ENCODE assay signal across 25 mouse cellular contexts in genomic region chr11:68682136-68682806, GRCm38 (mm10). TPM values are rescaled to one million over a fixed set of nuclear protein-coding genes. Genes with fewer than 3 reads are reported as not detected.
DNase-seq lines count a peak whose midpoint lies in the region; ATAC-seq and TF ChIP-seq lines count a peak whose summit lies in the region.
"Had no signal": no experiment of that assay in that cellular context is flagged by ENCODE, and none has a peak within 500 bp of the region (broad histone marks: within the 10 kb centered on the region; RNA-seq: fewer than 3 reads in every experiment).

No protein-coding gene starts in this region.

- WGBS in heart, embryonic 14.5 days, result 68% methylated on average over 8 of the region's 8 CpGs
- 79% methylated on average over 8 of the region's 8 CpGs for WGBS in liver, embryonic 11.5 days
- 80% methylated on average over 8 of the region's 8 CpGs for WGBS in liver, postnatal 0 days (ENCODE audit: insufficient replicate concordance)
- 87% methylated on average over 8 of the region's 8 CpGs for WGBS in midbrain, postnatal 0 days
- WGBS in forebrain, embryonic 15.5 days, result 72% methylated on average over 8 of the region's 8 CpGs

- no peaks in the 10 kb centered on the region for H3K27me3 ChIP-seq in heart, embryonic 14.5 days (ENCODE audit: control insufficient read depth, insufficient read depth, low read length)
- no peaks in the 10 kb centered on the region for H3K27me3 ChIP-seq in liver, embryonic 11.5 days (replicated peaks; ENCODE audit: control insufficient read depth, insufficient read depth, low read length)
- no peaks in the 10 kb centered on the region for H3K27me3 ChIP-seq in liver, postnatal 0 days (ENCODE audit: insufficient read depth, low read length)
- H3K27me3 ChIP-seq in midbrain, postnatal 0 days (ENCODE audit: insufficient read depth, low read length), result no peaks in the 10 kb centered on the region
- H3K27me3 ChIP-seq in forebrain, embryonic 15.5 days, result no peaks in the 10 kb centered on the region
- H3K27me3 ChIP-seq: heart, embryonic 15.5 days; midbrain, embryonic 13.5 days had no signal

- no peaks in the 10 kb centered on the region for H3K36me3 ChIP-seq in heart, embryonic 14.5 days (ENCODE audit: control insufficient read depth, insufficient read depth, low read length)
- no peaks in the 10 kb centered on the region for H3K36me3 ChIP-seq in liver, embryonic 11.5 days (ENCODE audit: control insufficient read depth, insufficient read depth, low read length)
- no peaks in the 10 kb centered on the region for H3K36me3 ChIP-seq in liver, postnatal 0 days (replicated peaks; ENCODE audit: insufficient read depth, low read length)
- H3K36me3 ChIP-seq in midbrain, postnatal 0 days (ENCODE audit: insufficient read depth, low read length), result no peaks in the 10 kb centered on the region
- no peaks in the 10 kb centered on the region for H3K36me3 ChIP-seq in forebrain, embryonic 15.5 days
- H3K36me3 ChIP-seq: heart, embryonic 15.5 days; midbrain, embryonic 13.5 days had no signal

- no peak overlapping the region for H3K4me3 ChIP-seq in heart, embryonic 14.5 days (ENCODE audit: control insufficient read depth in 1 of 2, insufficient read depth in 1 of 2, low read depth in 1 of 2, low read length in 2 of 2)
- H3K4me3 ChIP-seq in liver, embryonic 11.5 days (ENCODE audit: low read depth, low read length), result no peak overlapping the region
- no peak overlapping the region for H3K4me3 ChIP-seq in liver, postnatal 0 days (ENCODE audit: low read depth, low read length)
- no peak overlapping the region for H3K4me3 ChIP-seq in midbrain, postnatal 0 days (ENCODE audit: low read depth, low read length)
- H3K4me3 ChIP-seq in forebrain, embryonic 15.5 days, result no peak overlapping the region
- H3K4me3 ChIP-seq: erythroblast, embryonic 14.5 days; heart, embryonic 15.5 days; midbrain, embryonic 13.5 days had no signal

- no peak overlapping the region for H3K27ac ChIP-seq in heart, embryonic 14.5 days (replicated peaks in 1 of 2; ENCODE audit: control insufficient read depth in 1 of 2, insufficient read depth in 1 of 2, low read depth in 2 of 2, low read length in 2 of 2)
- no peak overlapping the region for H3K27ac ChIP-seq in liver, embryonic 11.5 days (ENCODE audit: low read depth, low read length)
- H3K27ac ChIP-seq in liver, postnatal 0 days (ENCODE audit: low read depth), result no peak overlapping the region
- H3K27ac ChIP-seq in midbrain, postnatal 0 days (ENCODE audit: low read depth, low read length), result no peak overlapping the region
- no peak overlapping the region for H3K27ac ChIP-seq in forebrain, embryonic 15.5 days (replicated peaks)
- H3K27ac ChIP-seq: heart, embryonic 15.5 days; hindbrain, embryonic 14.5 days; midbrain, embryonic 13.5 days had no signal

- intact Hi-C loops in heart, postnatal 25 days (cut with DNase I), result no loop called here

- H3K9me3 ChIP-seq in heart, embryonic 14.5 days (ENCODE audit: control insufficient read depth, low read length), result no peaks in the 10 kb centered on the region
- no peaks in the 10 kb centered on the region for H3K9me3 ChIP-seq in liver, embryonic 11.5 days (ENCODE audit: control insufficient read depth, low read length)
- H3K9me3 ChIP-seq in liver, postnatal 0 days (ENCODE audit: low read length), result no peaks in the 10 kb centered on the region
- no peaks in the 10 kb centered on the region for H3K9me3 ChIP-seq in midbrain, postnatal 0 days (ENCODE audit: low read length)
- H3K9me3 ChIP-seq in forebrain, embryonic 15.5 days, result no peaks in the 10 kb centered on the region
- H3K9me3 ChIP-seq: heart, embryonic 15.5 days; midbrain, embryonic 13.5 days had no signal

- TF ChIP-seq CTCF in liver, postnatal 0 days (IDR thresholded peaks at IDR 0.05; ENCODE audit: low read depth), result peak; percentile 43
- TF ChIP-seq CTCF in midbrain, postnatal 0 days (IDR thresholded peaks at IDR 0.05), result no peak

- peaks cover 4% of the 10 kb centered on the region in 2 experiments; a peak in 3 of 4 replicates for H3K4me1 ChIP-seq in heart, embryonic 14.5 days (ENCODE audit: control insufficient read depth in 2 of 2, insufficient read depth in 2 of 2, low read length in 2 of 2)
- H3K4me1 ChIP-seq in liver, embryonic 11.5 days (replicated peaks; ENCODE audit: control insufficient read depth, insufficient read depth, low read length), result peaks cover 2% of the 10 kb centered on the region
- 0 out of 2 replicates have a peak, but pooled peaks cover 4% of the 10 kb centered on the region for H3K4me1 ChIP-seq in liver, postnatal 0 days (ENCODE audit: insufficient read depth)
- H3K4me1 ChIP-seq in midbrain, postnatal 0 days (ENCODE audit: insufficient read depth, low read length), result no peaks in the 10 kb centered on the region
- H3K4me1 ChIP-seq in forebrain, embryonic 15.5 days, result no peaks in the 10 kb centered on the region
- H3K4me1 ChIP-seq: midbrain, embryonic 13.5 days had no signal

- no peak overlapping the region for H3K9ac ChIP-seq in heart, embryonic 14.5 days (ENCODE audit: low read length)
- H3K9ac ChIP-seq in liver, embryonic 11.5 days (ENCODE audit: low read depth, low read length), result no peak overlapping the region
- H3K9ac ChIP-seq in liver, postnatal 0 days (replicated peaks), result no peak overlapping the region
- H3K9ac ChIP-seq in midbrain, postnatal 0 days (replicated peaks; ENCODE audit: low read length, poor library complexity, severe bottlenecking), result no peak overlapping the region
- H3K9ac ChIP-seq in forebrain, embryonic 15.5 days (replicated peaks), result no peak overlapping the region
- H3K9ac ChIP-seq: heart, embryonic 15.5 days; hindbrain, embryonic 14.5 days; midbrain, embryonic 13.5 days had no signal

- TF ChIP-seq EP300 in liver, postnatal 0 days (IDR thresholded peaks at IDR 0.05; ENCODE audit: low read depth), result no peak

- no peak for DNase-seq in heart, postnatal 25 days (ENCODE audit: low spot score)
- DNase-seq in c-Kit-positive CD71-positive TER-119-positive erythroid progenitor cells, embryonic 14.5 days (ENCODE audit: low spot score), result peak; percentile 48
- DNase-seq in liver, embryonic 11.5 days (ENCODE audit: low spot score), result no peak
- DNase-seq in liver, postnatal 0 days, result no peak
- DNase-seq in midbrain, postnatal 0 days (ENCODE audit: low spot score), result no peak
- DNase-seq: adrenal gland, adult 2 months; cerebellum, adult 8-10 months; gastrocnemius, postnatal 10 days; heart, postnatal 4 days; kidney, adult 18-20 months; kidney, postnatal 10 days; lung, adult 18-20 months; lung, postnatal 10 days; right cerebral cortex, postnatal 25 days; thymus, adult 2 months; thymus, postnatal 4 days had no signal

- peak; percentile 33; the same call in 1 of the 2 replicates for ATAC-seq in heart, embryonic 14.5 days (ENCODE audit: insufficient number of reproducible peaks, insufficient read depth, low FRiP score, low read depth)
- ATAC-seq in liver, embryonic 11.5 days (replicated peaks; ENCODE audit: low FRiP score), result peak; percentile 80
- ATAC-seq in liver, postnatal 0 days, result peak; percentile 76
- no peak for ATAC-seq in midbrain, postnatal 0 days (ENCODE audit: low FRiP score)
- no peak for ATAC-seq in activated CD4-positive, CD25-positive, alpha-beta regulatory T cell, adult 4 months
- no peak for ATAC-seq in forebrain, embryonic 15.5 days (replicated peaks)
- ATAC-seq: forebrain, embryonic 14.5 days; inflammation-experienced regulatory T-cells, adult 6 months; midbrain, embryonic 13.5 days had no signal

- H3K4me2 ChIP-seq in heart, embryonic 14.5 days (ENCODE audit: low read length), result no peak overlapping the region
- no peak overlapping the region for H3K4me2 ChIP-seq in liver, embryonic 11.5 days
- no peak overlapping the region for H3K4me2 ChIP-seq in liver, postnatal 0 days (ENCODE audit: low read depth, low read length)
- H3K4me2 ChIP-seq in midbrain, postnatal 0 days (ENCODE audit: low read depth, low read length, poor library complexity, severe bottlenecking), result no peak overlapping the region
- no peak overlapping the region for H3K4me2 ChIP-seq in forebrain, embryonic 15.5 days (replicated peaks)
- H3K4me2 ChIP-seq: heart, embryonic 15.5 days; hindbrain, embryonic 14.5 days; midbrain, embryonic 13.5 days had no signal

RNA-seq across cellular contexts. Expression of gene Myh10, which starts 9.1 kb away (rescaled TPM):
- 120 and 122 TPM in 2 replicates for polyA plus RNA-seq in heart, embryonic 14.5 days (2014; fragmentation: Nextera tagmentation; extraction: Ambion mirVana)
- 10 to 100 TPM; 30.4 to 32.0 TPM for total RNA-seq in heart, postnatal 25 days (2021)
- polyA plus RNA-seq in liver, embryonic 11.5 days (2014; fragmentation: Nextera tagmentation; extraction: Ambion mirVana), result 70.3 and 76.5 TPM in 2 replicates
- polyA plus RNA-seq in liver, postnatal 0 days (2015; fragmentation: Nextera tagmentation; extraction: Ambion mirVana), result 6.8 and 8.0 TPM in 2 replicates
- total RNA-seq in midbrain, postnatal 0 days (2014; rRNA removed), result 212 and 217 TPM in 2 replicates
- 64.8 and 68.0 TPM in 2 replicates for polyA plus RNA-seq in midbrain, postnatal 0 days (2015; fragmentation: Nextera tagmentation; extraction: Ambion mirVana)
- polyA plus RNA-seq in activated CD4-positive, CD25-positive, alpha-beta regulatory T cell, adult 4 months (2017; shearing (Covaris generic)), result 1 to 10 TPM; 3.0 to 3.3 TPM
- polyA plus RNA-seq in forebrain, embryonic 15.5 days (2015; fragmentation: Nextera tagmentation; extraction: Ambion mirVana), result 115 and 118 TPM in 2 replicates

Comparison
In these comparisons a context has a peak if more than half of its experiments do, and no peak if none do; other contexts are left out.
1. ATAC-seq: peak in heart, embryonic 14.5 days (single experiment), liver, embryonic 11.5 days (single experiment) and liver, postnatal 0 days (single experiment); none in midbrain, postnatal 0 days (single experiment), activated CD4-positive, CD25-positive, alpha-beta regulatory T cell, adult 4 months (single experiment) and forebrain, embryonic 15.5 days (single experiment).